Mouse (Mus musculus): ENCODE data around the gene Arl8b.

Arl8b gene

GRCm38 (mm10) chr6:108782526-108783183 is at the start of gene Arl8b:
Gene Arl8b (plus strand): TSS chr6:108783099.
- peak; percentile 98 for DNase-seq

DNA sequence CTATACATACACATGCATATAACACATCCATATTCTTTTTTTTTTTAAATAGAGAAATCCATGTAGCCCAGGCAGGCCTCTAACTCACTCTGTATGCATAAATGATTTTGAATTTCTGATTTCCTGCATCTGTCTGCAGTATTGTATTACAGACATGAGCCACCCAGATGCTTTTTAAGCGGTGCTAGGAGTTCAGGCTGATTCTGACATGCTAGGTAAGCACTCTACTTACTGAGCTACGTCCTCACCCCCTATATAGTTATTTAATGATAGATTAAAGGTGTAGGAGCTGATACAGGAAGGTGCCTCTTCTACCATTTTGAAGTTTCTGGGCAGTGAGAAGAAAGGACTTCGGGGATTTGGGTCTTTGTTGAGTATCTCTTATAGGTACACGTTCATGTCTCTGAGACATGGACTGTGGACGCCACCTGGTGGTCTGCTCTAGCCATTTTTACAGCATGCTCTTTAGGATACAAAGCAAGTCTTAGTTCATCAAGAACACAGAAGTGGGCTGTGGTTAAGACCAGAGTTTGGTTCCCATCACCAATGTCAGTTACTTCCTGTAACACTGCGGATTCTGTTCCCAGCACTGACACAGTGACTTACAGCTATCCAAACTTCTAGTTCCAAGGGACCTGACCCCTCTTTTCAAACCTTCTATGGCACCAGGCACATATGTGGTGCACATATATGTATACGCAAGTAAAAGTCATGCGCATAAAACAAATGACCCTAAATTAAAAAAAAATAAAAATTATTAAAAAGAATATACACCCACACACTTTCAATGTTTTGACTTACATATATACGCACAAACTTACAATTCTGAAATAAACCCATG is 46.8 kb upstream of the Arl8b start:
- DNase-seq = peak; percentile 89

DNA sequence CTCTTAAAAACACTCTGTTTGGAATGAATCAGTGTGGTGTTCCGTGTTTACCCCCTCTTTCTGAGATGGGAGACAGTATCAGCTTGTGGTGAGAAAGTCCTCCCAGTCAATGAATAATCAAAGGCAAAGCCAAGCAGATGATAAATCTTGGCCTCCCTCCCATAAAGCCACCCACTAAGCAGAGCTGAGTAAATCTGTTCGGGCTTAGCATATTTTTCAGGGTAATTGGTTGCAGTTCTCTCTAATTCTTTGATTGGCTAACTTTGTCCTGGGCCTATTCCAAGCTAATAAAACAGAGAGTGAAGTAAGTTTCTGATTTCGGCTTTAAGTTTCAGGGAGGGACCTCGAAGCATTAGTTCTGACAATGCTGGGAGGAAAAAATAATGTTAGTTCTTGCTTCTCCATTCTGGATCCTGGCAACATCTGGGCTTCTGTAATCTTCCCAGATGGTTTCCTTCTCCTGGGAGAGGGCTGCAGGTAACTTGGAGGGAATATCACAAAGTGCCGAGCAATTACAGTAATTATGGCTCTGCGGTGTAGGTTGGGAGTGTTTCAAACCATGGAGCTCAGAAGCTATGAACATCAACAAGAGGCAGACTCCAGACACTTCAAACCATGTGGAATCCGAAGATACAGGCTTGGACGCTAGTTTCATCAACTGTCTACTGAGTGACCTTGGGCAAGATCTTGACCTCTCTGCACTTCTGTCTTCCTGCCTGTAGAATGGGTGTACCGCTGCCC is 44.3 kb upstream of the Arl8b start:
- DNase-seq = no peak

DNA sequence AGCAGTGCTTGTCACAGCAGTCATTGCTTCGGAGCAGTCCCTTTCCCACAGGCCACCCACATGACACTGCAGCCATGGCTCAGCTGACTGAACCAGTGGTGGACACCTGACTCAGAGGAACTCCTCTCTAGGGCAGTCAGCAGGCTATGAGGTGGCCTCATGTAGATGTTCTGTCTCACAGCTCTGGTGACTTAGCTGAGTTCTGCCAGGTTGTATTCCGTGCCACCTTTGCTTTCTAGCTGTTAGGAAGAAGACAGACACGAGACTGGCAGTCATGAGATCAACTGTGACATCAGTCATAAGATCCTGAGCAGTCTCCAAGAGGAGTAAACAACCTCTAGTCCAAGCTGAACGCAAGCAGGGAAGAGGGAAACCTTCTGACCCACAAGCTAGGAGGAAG is 42.3 kb upstream of the Arl8b start:
- DNase-seq = no peak

DNA sequence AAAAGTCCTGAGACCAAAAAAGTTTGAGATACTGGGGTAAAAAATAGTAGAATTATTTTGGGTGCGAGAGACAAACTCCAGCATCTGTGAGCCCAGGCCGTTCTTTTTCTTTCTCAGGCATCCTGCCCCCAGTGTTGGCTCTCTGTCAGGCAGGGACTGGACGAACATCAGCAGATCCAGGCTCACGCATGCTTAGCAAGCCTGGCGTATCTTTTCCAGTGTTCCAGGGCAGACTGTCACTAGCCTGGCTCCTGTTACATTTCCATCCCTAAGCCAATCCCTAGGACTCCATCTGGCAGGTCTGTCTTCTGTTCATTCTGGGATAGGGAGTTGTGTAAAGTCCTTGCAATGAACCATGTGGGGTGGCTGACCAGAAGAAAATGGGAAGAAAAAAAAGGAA is 39.2 kb upstream of the Arl8b start:
- no peak for DNase-seq

- DNase-seq = no peak
Observed at GRCm38 (mm10) chr6:108751324-108751723, 31.6 kb upstream of the Arl8b start.

GRCm38 (mm10) chr6:108752395-108752794 is 30.5 kb upstream of the Arl8b start:
- peak; percentile 16 for DNase-seq

GRCm38 (mm10) chr6:108753536-108753935 is 29.4 kb upstream of the Arl8b start:
- no peak for DNase-seq

- DNase-seq = no peak
Observed at GRCm38 (mm10) chr6:108754376-108754775, 28.5 kb upstream of the Arl8b start.

DNA sequence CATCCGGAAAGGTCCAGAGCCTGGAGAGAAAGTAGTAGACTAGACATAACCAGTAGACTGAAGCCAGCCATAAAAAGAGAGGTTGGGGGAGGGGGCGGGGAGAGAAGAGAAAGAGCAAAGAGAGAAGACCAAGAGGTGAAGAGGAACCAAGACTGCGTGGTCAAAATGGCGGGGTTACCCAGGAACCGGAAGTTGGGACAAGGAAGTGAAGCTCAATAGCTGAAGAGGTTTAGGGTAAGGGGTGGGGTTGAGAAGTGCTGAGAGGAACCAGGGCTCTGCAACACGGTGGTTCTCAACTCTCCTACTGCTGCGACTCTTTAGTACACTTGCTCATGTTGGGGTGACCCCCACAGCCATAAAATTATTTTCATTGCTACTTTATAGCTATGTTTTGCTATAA is 27.0 kb upstream of the Arl8b start:
- no peak for DNase-seq

DNA sequence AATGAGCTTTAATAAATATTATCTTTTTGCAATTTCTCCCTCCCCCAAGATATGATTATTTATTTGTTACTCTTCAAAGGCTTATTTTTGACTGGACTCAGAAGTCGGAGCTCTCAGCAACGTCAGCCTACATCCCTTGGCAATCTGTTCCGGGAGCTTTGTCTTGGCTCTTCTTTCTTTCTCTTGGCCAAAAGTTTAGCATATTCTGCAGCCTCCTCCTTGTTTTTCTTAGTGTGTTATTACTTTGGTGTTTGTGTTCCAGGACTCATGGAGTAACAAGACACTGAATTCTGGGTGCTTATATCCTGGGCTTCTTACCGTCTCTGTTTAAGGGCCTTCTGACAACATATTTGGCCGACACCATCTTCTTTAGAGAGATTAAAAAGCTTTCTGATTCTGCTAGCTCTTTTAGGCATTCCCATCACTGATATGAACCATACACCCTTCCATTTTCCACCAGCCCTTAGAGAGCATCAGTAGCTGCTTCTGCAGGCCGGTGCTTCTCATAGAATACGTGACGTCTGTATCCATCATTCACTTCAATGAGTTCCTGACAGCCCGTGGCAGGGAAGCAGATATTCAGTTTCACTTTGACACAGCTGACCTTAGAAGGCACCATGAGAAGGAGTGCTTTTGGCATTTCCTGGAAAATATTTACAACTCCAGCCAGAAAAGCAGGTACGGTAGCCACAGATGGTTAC is 23.8 kb upstream of the Arl8b start:
- DNase-seq = no peak

GRCm38 (mm10) chr6:108759698-108760039 is 23.2 kb upstream of the Arl8b start:
- no peak for DNase-seq

DNA sequence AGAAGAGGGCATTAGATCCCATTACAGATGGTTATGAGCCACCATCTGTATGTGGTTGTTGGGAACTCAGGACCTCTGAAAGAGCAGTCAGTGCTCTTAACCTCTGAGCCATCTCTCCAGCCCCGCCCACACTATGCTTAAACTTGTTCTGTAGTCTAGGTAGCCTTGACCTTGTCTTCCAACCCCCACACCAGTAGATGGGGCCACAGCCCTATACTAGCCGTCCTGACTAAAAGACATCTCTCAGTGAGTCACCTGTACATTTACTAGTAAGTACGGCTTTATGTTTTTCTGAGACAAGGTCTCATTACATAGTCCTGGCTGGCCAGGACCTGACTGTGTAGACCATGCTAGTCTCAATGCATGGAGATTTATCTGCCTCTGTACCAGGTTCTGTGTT is 12.0 kb upstream of the Arl8b start:
- no peak for DNase-seq

- peak; percentile 91 for DNase-seq
Observed at GRCm38 (mm10) chr6:108772913-108773312, 10.0 kb upstream of the Arl8b start.

DNA sequence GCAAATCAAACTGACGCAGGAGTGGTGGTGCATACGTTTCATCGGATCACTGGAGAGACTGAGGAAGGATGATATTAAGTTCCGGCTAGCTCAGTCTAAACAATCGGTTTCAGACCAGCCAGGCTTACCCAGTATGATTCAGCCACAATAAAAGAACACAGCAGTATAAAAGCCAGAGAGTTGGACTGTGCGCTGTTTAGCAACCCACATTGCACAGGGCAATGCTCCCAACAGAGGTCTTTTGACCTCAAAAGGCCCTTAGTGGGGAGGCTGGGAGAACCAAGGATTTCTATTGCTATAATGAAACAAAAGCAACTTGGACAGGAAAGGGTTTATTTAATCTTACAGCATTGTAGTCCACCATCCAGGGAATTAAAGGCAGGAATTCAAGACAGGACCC is 9.4 kb upstream of the Arl8b start:
- no peak for DNase-seq

DNA sequence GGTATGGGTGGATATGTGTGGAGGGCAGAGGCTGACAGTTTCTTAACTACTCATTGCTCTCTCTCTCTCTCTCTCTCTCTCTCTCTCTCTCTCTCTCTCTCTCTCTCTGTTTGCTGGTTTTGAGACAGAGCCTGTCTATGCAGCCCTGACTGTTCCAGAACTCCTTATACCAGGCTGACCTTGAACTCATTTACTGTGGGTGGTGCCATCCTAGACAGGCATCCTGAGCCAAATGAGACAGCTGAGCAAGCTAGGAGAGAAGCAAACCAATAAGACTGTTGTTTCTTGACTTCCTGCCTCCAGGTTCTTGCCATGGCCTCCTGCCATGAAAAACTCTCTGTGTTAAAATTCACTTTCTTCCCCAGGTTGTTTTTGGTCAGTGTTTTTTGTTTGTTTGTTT is 6.6 kb upstream of the Arl8b start:
- DNase-seq = no peak

GRCm38 (mm10) chr6:108777560-108778287 is 5.2 kb upstream of the Arl8b start:
- DNase-seq = no peak

DNA sequence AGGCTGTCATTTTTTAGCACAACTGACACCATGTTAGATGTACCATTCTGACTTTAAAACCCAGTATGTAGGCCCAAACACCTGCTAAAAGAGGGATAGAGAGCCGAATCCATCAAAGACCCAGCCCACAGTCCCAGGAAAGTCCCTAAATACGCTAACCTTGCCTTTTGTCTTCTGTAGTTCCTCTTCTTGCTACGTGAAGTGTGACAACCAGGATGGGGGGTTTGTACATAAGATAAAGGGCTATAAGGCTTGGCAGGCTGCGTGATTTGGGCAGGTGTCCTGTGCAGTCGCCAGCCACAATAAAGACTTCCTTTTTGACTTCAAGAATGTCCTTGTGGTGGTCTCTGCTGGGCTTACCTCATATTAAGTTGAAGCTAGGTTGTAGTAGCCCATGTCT is 4.5 kb upstream of the Arl8b start:
- DNase-seq = no peak

DNA sequence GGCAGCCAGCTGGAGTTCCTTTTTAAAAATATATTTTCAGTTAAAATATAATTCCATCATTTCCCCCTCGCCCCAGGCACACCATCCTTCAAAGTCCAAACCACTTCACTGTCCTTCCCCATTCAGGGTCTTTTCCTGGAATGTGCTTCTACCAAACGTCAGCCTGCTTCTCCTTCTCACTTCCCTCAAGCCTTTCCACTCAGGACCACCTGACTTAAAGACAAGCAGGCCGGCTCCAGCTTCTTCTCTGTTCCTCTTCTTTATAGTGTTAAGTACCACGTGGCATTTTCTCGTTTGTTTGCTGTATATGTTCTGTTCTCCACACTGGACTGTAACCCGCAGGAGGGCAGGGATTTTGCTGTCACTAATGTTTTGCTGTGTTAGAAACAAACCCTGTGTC is 1.0 kb upstream of the Arl8b start:
- DNase-seq = no peak

DNA sequence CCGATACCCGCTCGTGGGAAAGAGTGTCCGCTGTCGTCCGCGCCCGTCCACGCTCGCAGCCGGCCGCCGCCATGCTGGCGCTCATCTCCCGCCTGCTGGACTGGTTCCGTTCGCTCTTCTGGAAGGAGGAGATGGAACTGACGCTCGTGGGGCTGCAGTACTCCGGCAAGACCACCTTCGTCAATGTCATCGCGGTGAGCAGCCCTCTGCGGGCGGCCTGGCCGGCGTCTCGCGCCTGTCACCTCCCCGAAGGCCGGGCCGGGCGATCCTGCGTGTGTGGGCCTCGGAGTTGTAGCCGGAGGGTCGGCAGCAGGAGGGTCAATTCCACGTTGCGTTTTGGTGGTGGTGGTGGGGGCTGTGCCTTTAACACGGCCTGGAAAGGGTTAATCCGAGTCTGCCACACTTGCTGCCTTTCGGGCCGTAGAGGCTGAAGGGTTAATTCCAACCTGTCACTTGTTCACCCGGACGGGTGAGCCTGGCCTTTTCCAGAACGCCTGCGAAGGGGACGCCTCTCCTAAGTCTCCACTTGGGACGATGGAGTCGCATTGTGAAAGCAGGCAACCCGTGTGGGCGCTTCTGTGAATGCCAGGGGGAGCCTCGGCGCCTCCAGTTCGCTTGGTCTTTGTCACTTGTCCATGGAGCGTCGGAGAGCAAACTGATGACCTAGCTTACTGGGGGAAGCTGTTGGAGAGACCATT is 434 bp downstream of the Arl8b start:
- DNase-seq = peak; percentile 32

GRCm38 (mm10) chr6:108784056-108784455 is 1.2 kb downstream of the Arl8b start:
- DNase-seq = no peak

DNA sequence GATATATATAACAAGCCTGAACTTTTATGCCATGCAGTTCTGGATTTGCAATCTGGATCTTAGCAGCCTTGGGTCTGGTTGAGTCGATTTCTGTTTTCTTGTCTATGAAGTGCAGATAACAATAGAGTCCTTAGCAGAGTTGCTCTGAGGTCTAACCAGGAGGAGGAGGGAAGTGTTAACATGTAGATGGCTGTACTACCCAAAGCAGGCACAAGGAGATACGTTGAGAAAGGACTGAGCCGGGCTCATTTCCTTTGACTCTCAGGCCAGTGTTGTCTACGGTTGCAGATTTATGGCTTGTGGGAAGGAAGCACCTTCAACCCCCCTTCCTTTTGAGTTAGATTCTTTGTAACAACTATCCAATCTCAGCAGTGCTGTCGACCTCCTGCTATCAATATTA is 1.9 kb downstream of the Arl8b start:
- DNase-seq = no peak

Measured in right cerebral cortex, postnatal 14 days (tissue).